Mouse (Mus musculus): ENCODE measurements at regions not wholly inside any gene's neighbourhood (a gene's known extent, or its start where the extent isn't known, plus 50 kb on each side); places are given as distances from the start of the nearest gene placed in this dataset.

- no peak for DNase-seq (ENCODE audit: low spot score)
Measured at GRCm38 (mm10) chr1:185617691-185618090, 163.0 kb downstream of the Slc30a10 start.

- DNase-seq (ENCODE audit: low spot score): no peak
Measured at GRCm38 (mm10) chr1:185619011-185619410, 164.4 kb downstream of the Slc30a10 start.

GRCm38 (mm10) chr1:185628401-185628800 is 173.8 kb downstream of the Slc30a10 start:
- DNase-seq (ENCODE audit: low spot score): no peak

- DNase-seq (ENCODE audit: low spot score): no peak
Measured at GRCm38 (mm10) chr1:185629976-185630375, 175.3 kb downstream of the Slc30a10 start.

- no peak for DNase-seq (ENCODE audit: low spot score)
Measured at GRCm38 (mm10) chr1:185638631-185639030, 184.0 kb downstream of the Slc30a10 start.

GRCm38 (mm10) chr1:185639486-185639885 is 184.8 kb downstream of the Slc30a10 start:
- DNase-seq (ENCODE audit: low spot score): no peak

- no peak for DNase-seq (ENCODE audit: low spot score)
Measured at GRCm38 (mm10) chr1:185644026-185644425, 189.4 kb downstream of the Slc30a10 start.

GRCm38 (mm10) chr1:185648128-185648527 is 193.5 kb downstream of the Slc30a10 start:
- DNase-seq (ENCODE audit: low spot score): no peak

- no peak for DNase-seq (ENCODE audit: low spot score)
Measured at GRCm38 (mm10) chr1:185648926-185649325, 194.3 kb downstream of the Slc30a10 start.

- DNase-seq (ENCODE audit: low spot score): peak; percentile 25
Measured at GRCm38 (mm10) chr1:185650926-185651325, 196.3 kb downstream of the Slc30a10 start.

- no peak for DNase-seq (ENCODE audit: low spot score)
Measured at GRCm38 (mm10) chr1:185655021-185655420, 200.4 kb downstream of the Slc30a10 start.

- no peak for DNase-seq (ENCODE audit: low spot score)
Measured at GRCm38 (mm10) chr1:185655461-185655860, 200.8 kb downstream of the Slc30a10 start.

GRCm38 (mm10) chr1:185657286-185657685 is 202.6 kb downstream of the Slc30a10 start:
- no peak for DNase-seq (ENCODE audit: low spot score)

GRCm38 (mm10) chr1:185659476-185659875 is 204.8 kb downstream of the Slc30a10 start:
- no peak for DNase-seq (ENCODE audit: low spot score)

GRCm38 (mm10) chr1:185662336-185662735 is 207.7 kb downstream of the Slc30a10 start:
- no peak for DNase-seq (ENCODE audit: low spot score)

GRCm38 (mm10) chr1:185670029-185670741 is 215.5 kb downstream of the Slc30a10 start:
- DNase-seq (ENCODE audit: low spot score): no peak

GRCm38 (mm10) chr1:185672940-185673339 is 218.3 kb downstream of the Slc30a10 start:
- no peak for DNase-seq (ENCODE audit: low spot score)

GRCm38 (mm10) chr1:185675674-185676420 is 221.2 kb downstream of the Slc30a10 start:
- no peak for DNase-seq (ENCODE audit: low spot score)

GRCm38 (mm10) chr1:185681610-185682457 is 227.2 kb downstream of the Slc30a10 start:
- peak; percentile 63 for DNase-seq (ENCODE audit: low spot score)

- no peak for DNase-seq (ENCODE audit: low spot score)
Measured at GRCm38 (mm10) chr1:185682458-185682750, 227.8 kb downstream of the Slc30a10 start.

- DNase-seq (ENCODE audit: low spot score): no peak
Measured at GRCm38 (mm10) chr1:185684638-185685037, 230.0 kb downstream of the Slc30a10 start.

GRCm38 (mm10) chr1:185688506-185688905 is 233.9 kb downstream of the Slc30a10 start:
- no peak for DNase-seq (ENCODE audit: low spot score)

- DNase-seq (ENCODE audit: low spot score): no peak
Measured at GRCm38 (mm10) chr1:185695394-185695793, 240.7 kb downstream of the Slc30a10 start.

Data from yolk sac, embryonic 10.5 days (tissue).